Mouse (Mus musculus) cerebral cortex, adult 2 months (tissue): ENCODE measurements around the gene Olfr1535.

Source experiments
- WGBS: fragments of 180-500 bp; shearing (Covaris S2); methylation state at CpG from one replicate; pipeline ENCODE4 v1.1.7; 2018; 5-methylcytosine and 5-hydroxymethylcytosine counted together

Olfr1535 gene

DNA sequence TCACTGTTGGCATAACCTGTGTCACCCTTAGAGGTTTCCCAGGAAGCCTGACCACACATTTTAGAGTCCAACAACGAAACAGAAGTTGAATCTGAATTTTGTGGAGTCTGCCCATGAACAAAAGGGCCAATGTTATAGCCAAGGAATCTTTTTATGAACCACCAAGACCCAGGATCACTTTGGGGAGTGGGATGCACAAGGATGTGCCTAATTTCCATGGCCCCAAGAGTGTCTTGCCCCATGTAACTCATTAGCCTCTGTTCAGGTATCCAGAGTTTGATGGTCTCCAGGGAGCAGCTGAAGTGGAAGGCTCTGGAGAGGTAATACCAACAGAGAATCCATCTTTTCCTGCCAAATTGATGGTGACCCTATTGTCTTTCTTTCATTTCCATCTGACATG is at the start of gene Olfr1535:
Olfr1535 (minus strand) TSS at position 101 of the 400 bp plus-strand sequence.
- WGBS = 57% methylated on average over 1 of the region's 1 CpGs

DNA sequence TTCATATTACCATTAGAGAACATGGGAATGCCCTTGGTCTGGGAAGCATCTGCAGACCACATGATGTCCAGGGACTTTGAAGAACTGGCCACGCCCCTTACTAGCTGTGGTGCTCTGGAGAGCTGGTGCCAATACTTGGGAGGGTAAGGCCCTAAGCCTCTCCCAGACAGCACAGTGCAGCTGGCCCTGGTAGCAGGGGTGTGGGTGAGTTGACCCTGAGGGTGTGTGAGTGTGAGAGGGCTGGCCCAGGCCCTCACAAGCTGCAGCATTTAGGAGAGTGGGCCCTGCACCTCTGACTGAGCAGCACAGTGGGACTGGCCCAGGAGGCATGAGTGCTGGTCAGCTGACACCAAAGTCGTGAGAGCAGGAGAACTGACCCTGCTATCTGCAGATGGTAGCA is 31.9 kb upstream of the Olfr1535 start:
- 79% methylated on average over 2 of the region's 2 CpGs for WGBS

DNA sequence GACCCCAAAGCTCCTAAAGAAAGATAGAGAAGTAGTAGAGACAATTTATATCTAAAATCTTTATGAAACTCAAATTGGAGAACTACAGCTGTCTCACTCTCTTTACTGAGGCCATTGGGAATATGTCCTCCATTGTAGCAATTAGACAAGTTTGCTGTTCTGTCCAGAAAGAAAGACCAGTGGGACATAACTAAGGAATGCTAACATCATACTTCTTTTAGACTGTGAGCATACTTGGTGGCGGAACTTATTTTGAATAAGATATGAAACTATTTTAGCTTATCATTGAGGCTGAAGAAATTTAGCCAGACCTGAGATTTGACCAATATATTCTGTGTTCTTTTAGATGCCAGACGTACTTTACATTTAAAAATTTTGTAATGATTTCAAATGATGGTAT is 22.0 kb upstream of the Olfr1535 start, which contains the start of gene Olfr1364:
Olfr1364 (minus strand) TSS at position 101 of the 400 bp plus-strand sequence.
- 88% methylated on average over 2 of the region's 2 CpGs for WGBS

DNA sequence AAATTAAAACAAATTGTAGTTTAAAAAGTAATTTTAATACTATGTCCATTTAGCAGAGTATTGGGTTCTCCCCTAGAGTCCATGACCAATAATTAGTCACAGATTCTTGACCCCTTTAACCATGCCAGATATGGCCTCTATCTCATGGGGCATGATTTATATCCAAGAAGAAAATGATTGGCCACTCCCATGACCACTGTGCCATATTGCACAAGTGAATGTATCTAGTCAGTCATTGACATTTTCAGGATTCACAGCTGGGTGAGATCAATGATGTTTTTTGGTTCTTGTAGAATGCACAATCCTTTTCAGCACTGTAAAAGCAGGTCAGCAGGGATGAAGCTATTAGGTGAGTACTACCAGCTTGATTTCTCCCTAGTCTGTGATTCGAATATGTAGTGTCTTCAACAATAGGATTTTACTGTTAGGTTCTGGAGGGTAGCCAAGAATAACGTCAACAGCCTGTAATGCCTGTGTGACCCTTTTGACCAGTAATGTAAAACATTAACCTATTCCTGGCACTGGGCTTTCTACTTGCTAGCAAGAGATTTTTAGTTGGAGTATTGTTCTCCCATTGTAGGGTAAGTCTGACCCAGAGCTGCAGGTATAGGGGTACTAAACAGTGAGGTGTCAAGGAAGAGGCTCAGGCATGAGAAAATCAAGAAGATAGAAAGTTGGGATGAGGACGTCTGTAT is 9.1 kb downstream of the Olfr1535 start:
- WGBS = 47% methylated on average over 3 of the region's 3 CpGs

DNA sequence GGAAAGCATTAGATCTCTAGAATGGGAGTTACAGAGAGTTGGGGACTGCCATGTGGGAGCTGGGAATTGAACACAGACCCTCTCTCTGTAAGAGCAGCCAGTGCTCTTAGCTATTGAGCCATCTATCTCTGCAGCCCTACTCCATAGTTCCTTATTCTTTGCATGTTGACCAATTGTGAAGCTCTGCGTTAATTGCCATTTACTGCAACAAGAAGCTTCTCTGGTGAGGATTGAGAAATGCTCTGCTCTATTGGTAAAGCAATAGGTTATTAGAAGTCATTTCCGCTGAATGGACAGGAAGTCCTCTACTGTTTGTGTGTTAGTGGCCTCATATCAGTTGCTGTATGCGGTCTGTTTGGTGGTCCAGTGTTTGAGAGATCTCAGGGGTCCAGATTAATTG is 10.2 kb downstream of the Olfr1535 start:
- 87% methylated on average over 3 of the region's 3 CpGs for WGBS

DNA sequence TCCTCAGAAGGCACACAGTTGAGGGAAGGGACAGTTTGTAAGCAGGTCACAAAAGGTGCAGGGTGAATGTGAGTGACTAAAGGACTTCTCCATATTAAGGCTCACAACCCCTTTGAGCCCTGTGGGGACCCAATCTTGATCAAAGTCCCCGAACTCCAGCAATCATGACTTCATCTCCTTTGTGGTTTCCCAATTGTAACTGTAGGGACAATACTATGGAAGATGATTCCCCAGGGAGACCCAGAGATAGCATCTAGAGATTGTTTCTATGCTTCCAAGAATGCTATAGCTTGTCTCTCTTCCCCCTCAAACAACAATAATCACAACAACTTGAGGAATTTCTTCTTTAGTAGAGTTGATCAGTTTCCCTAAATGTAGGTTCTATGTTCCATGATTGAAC is 17.0 kb downstream of the Olfr1535 start, which contains the start of gene Olfr1366:
Olfr1366 (minus strand) TSS at position 101 of the 400 bp plus-strand sequence.
- WGBS = 72% methylated on average over 1 of the region's 1 CpGs

DNA sequence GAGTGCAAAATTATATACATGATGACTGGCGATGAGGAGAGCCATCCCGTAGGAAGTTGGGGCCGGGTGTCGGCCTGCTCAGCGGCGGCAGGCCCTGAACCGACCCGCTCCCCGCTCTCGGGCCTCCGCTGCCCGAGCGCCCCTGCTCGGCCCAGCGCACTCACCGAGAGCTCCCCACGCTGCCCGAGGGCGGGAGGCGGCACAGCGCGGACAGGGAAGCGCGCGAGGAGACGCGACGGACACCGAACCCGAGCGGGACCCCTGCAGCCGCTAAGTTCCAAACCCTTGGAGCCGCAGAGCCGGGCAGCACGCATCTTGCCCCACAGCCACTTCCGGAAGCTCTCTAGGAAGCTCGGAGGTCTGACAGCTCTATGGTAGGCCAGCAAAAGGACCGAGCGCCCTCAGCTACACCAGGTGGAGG is 28.9 kb downstream of the Olfr1535 start, which contains the start of gene Zkscan8:
Zkscan8 (minus strand) TSS at position 340 of the 421 bp plus-strand sequence.
- WGBS = under 1% methylated on average over 39 of the region's 39 CpGs

DNA sequence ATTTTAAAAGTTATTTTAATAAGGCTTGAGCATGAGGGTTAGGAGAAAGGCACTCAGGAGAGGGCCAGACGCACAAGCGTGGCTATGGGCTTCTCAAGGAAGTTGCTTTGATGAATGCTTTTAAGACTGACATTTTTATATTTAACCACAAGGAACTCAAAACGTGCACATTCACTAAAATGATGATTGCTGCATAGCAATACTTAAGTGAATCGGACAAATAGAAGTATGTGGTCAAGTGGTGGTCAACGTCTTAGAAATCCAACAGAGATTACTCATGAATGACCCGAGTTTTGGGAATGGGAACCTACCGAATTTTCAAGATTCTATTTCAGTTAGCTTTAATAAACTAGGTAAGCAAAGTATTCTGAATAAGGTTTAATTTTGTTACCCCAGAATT is 29.6 kb downstream of the Olfr1535 start:
- 43% methylated on average over 7 of the region's 7 CpGs for WGBS

DNA sequence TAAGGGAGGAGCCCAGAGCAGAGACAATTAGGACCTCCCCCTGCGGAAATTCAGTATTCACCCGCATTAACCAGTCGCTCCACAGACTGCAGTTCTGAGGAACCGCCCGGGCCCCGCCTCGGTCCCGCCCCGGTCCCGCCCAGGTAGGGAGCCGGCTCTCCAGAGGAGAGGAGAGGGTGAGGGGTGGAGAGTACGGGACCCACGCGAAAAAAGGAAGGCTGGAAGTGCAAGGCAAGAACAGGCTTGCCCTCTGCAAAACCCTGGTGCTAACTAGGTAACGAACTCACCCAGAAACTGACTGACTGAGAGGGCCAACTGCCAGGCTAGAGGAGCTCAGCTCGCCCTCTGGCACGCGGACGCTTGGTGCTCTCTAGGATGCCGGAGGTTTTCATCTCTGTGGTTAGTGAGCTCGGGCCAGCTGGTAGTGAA is 53.5 kb downstream of the Olfr1535 start:
- WGBS = 0% methylated on average over 21 of the region's 21 CpGs
